Mouse (Mus musculus): ENCODE data around the gene Gm45213. TPM values are rescaled to one million over a fixed set of nuclear protein-coding genes. Genes with fewer than 3 reads are reported as not detected.

The Gm45213 gene
- polyA plus RNA-seq (2014; fragmentation: Illumina TruSeq; extraction: RNeasy Lipid Tissue Mini Kit (QIAGEN cat#74804); ENCODE audit: low read depth, low replicate concordance), result not detected

GRCm38 (mm10) chr7:66043552-66044459 is at the start of gene Gm45213:
TSS of gene Gm45213 (plus strand) at chr7:66043602.

DNA sequence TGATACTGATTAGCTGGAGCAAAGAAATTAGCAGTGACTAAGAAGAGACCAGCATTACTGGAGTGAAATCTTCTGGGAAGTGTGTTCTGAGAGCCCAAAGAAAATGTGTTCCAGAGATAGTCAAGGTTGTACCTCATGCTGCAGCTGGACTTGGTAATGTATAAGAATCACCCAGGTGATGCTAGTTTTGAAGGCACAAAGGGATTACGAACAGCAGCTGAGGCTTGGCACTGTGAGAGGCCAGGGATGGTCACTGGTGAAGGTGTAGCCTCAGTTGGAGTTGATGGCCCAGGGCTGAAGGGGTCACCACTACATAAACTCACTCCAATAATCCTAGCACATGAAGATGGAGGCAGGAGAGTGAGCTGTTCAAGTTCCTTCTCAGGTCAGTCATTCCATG is 15.3 kb downstream of the Gm45213 start, which contains the start of gene Snrpa1:
Gene Snrpa1, plus strand, starts transcription at position 301 of the 400 bp plus-strand sequence.

GRCm38 (mm10) chr7:66079364-66080230 is 36.2 kb downstream of the Gm45213 start, which contains the start of gene Selenos:
TSS of gene Selenos (plus strand) at chr7:66079649.

DNA sequence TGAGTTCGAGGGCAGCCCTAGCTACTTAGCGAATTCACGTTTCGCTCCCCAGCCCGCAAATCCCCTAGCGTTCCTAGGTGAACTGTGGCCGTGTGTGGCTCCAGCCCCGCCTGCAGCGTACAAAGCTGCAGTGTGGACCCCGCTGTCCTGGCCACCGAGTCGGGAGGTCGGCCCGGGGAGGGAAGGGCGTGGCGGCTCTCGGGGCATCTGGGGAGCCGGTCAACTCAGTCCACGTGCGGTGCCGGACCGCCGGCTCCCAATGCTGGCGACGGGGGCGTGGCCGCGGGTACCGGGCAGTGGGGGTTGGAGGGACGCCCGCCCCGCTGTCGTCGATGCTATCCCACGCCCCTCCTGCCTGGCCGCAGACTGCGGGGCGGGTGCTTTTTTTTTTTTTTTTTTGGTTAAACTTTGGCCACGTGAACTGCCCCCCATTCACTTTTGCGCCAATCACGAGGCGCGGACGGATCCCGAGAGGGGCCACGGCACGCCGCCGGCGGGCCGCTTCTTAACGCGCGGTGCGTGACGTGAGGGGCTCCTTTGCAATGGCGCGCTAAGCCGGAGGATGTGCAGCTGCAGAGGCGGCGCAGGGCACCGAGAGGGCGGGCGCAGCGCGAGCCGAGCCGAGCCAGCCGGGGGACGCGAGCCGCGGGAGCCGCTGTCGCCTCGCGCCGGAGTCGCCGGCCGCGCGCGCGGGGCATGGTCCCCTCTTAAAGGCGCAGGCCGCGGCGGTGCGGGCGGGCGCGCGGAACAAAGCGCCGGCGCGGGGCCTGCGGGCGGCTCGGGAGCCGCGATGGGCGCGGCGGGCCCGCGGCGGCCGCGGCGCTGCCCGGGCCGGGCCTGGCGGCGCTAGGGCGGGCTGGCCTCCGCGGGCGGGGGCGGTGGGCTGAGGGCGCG is 65.8 kb downstream of the Gm45213 start, which contains the start of gene Chsy1:
Gene Chsy1, plus strand, starts transcription at position 555 of the 894 bp plus-strand sequence.

Other genes starting within 250 kb of the Gm45213 start
- 25.6 TPM for gene Pcsk6, start 181.9 kb upstream of the Gm45213 start, polyA plus RNA-seq (2014; fragmentation: Illumina TruSeq; extraction: RNeasy Lipid Tissue Mini Kit (QIAGEN cat#74804); ENCODE audit: low read depth, low replicate concordance)
- 21.4 TPM for gene Snrpa1, start 15.4 kb downstream of the Gm45213 start, polyA plus RNA-seq (2014; fragmentation: Illumina TruSeq; extraction: RNeasy Lipid Tissue Mini Kit (QIAGEN cat#74804); ENCODE audit: low read depth, low replicate concordance)
- gene Selenos, start 36.0 kb downstream of the Gm45213 start, polyA plus RNA-seq (2014; fragmentation: Illumina TruSeq; extraction: RNeasy Lipid Tissue Mini Kit (QIAGEN cat#74804); ENCODE audit: low read depth, low replicate concordance), result 118 TPM
- gene Chsy1, start 65.9 kb downstream of the Gm45213 start, polyA plus RNA-seq (2014; fragmentation: Illumina TruSeq; extraction: RNeasy Lipid Tissue Mini Kit (QIAGEN cat#74804); ENCODE audit: low read depth, low replicate concordance), result 4.4 TPM

Measured in adipose tissue, adult 10 weeks (tissue).